Mouse (Mus musculus) ES-E14 (cell line): ENCODE measurements around the gene Lhfpl3. TPM values are rescaled to one million over a fixed set of nuclear protein-coding genes. Genes with fewer than 3 reads are reported as not detected.

Source experiments
- DNase-seq: peaks from one replicate; pipeline ENCODE4 v3.0.0-alpha.2; 2013; ENCODE audit warnings: low read depth, low spot score
- H3K27ac ChIP-seq: 2 replicates; pipeline ENCODE4 v1.5.1; 2012; ENCODE audit warnings: low read depth, mild to moderate bottlenecking, low read length, moderate library complexity, mixed read lengths; ENCODE audit not compliant: poor library complexity, insufficient read depth, severe bottlenecking
- H3K36me3 ChIP-seq: 2 replicates; pipeline ENCODE4 v1.6.1; 2012; ENCODE audit warnings: mild to moderate bottlenecking, low read length, moderate library complexity, mixed read lengths; ENCODE audit not compliant: control insufficient read depth, poor library complexity, insufficient read depth, severe bottlenecking
- H3K4me1 ChIP-seq, 2 experiments: fragments of 150-350 bp in 1 of 2; sonication (generic) in 1 of 2; 2 replicates each; pipeline ENCODE4 v1.6.1; 2012; ENCODE audit warnings: low read length in 2 of 2, mild to moderate bottlenecking in 1 of 2, mixed read lengths in 1 of 2; ENCODE audit not compliant: control insufficient read depth in 2 of 2, insufficient read depth in 2 of 2, poor library complexity in 1 of 2
- H3K4me3 ChIP-seq, 2 experiments: fragments of 150-350 bp in 1 of 2; sonication (generic) in 1 of 2; 2 replicates each; pipeline ENCODE4 v1.5.1; 2012; ENCODE audit warnings: low read length in 2 of 2, low read depth in 1 of 2, mild to moderate bottlenecking in 1 of 2, mixed read lengths in 1 of 2; ENCODE audit not compliant: insufficient read depth in 1 of 2, poor library complexity in 1 of 2, severe bottlenecking in 1 of 2
- H3K9ac ChIP-seq: 2 replicates; pipeline ENCODE4 v1.6.1; 2012; ENCODE audit warnings: low read depth, mild to moderate bottlenecking, low read length, mixed read lengths; ENCODE audit not compliant: poor library complexity, insufficient read depth, severe bottlenecking
- H3K9me3 ChIP-seq: fragments of 150-350 bp; sonication (generic); 2 replicates; pipeline ENCODE4 v1.6.1; 2012; ENCODE audit warnings: low read depth, mild to moderate bottlenecking, low read length; ENCODE audit not compliant: control insufficient read depth, insufficient read depth
- CHD2 ChIP-seq: IDR thresholded peaks from 2 replicates; pipeline ENCODE4 v1.6.1; 2014; ENCODE audit warnings: mild to moderate bottlenecking, low read depth, low read length, inconsistent platforms
- HCFC1 ChIP-seq: IDR thresholded peaks from 2 replicates; pipeline ENCODE4 v1.6.1; 2012; ENCODE audit warnings: low read length, inconsistent platforms, borderline replicate concordance; ENCODE audit not compliant: insufficient read depth
- MAFK ChIP-seq: IDR thresholded peaks from 2 replicates; pipeline ENCODE4 v1.6.1; 2014; ENCODE audit warnings: mild to moderate bottlenecking, low read depth, low read length, inconsistent platforms; ENCODE audit not compliant: insufficient read depth
- ZC3H11A ChIP-seq: IDR thresholded peaks from 2 replicates; pipeline ENCODE4 v1.6.1; 2012; ENCODE audit warnings: low read depth, mild to moderate bottlenecking, inconsistent platforms, low read length, borderline replicate concordance
- ZNF384 ChIP-seq: IDR thresholded peaks from 2 replicates; pipeline ENCODE4 v1.6.1; 2012; ENCODE audit warnings: low read depth, low read length, inconsistent platforms
- in situ Hi-C, 2 experiments: fragments of 600-800 bp; cut with MboI; formaldehyde crosslinking; loops; one replicate each; pipeline ENCODE4 v1.15.1; 2025; ENCODE audit warnings: low sequenced_read_pairs in 2 of 2, inconsistent platforms in 1 of 2; ENCODE audit not compliant: unreplicated experiment in 2 of 2
- total RNA-seq: library from RNA; depleted of rRNA; stranded (reverse); fragments of 300-350 nt; gene quantifications from 2 replicates; pipeline ENCODE4 v1.2.3, GENCODE M21; 2012

Gene Lhfpl3
- total RNA-seq, 1 experiment: not detected

- Histone ChIP-seq H3K27ac (no peak overlapping the region), H3K4me1 (peaks cover 0 to 2% of the 10 kb centered on the region in 2 experiments; a peak in 1 of 4 replicates), H3K9ac (peak overlapping the region; percentile 6; the same call in 1 of the 2 replicates), H3K9me3 (no peaks in the 10 kb centered on the region), H3K4me3 (peak overlapping the region; percentile 4 to 44; a peak in 3 of 4 replicates), H3K36me3 (no peaks in the 10 kb centered on the region)
- TF ChIP-seq ZC3H11A: no peak
- TF ChIP-seq MAFK: no peak
- TF ChIP-seq ZNF384: no peak
- TF ChIP-seq HCFC1: no peak
- TF ChIP-seq CHD2: no peak
- in situ Hi-C loops: no loop called here
- peak; percentile 24 for DNase-seq
These were observed 105.7 kb downstream of the Lhfpl3 start for GRCm38 (mm10) chr5:22851572-22851971.

- TF ChIP-seq ZNF384 (no peak), MAFK (no peak), HCFC1 (no peak), ZC3H11A (no peak), CHD2 (no peak)
- no peak overlapping the region for H3K4me3 ChIP-seq
- H3K4me1 ChIP-seq: peaks cover 0 to 2% of the 10 kb centered on the region in 2 experiments; a peak in 1 of 4 replicates
- in situ Hi-C loops: no loop called here
- no peak for DNase-seq
- H3K36me3 ChIP-seq: no peaks in the 10 kb centered on the region
- no peak overlapping the region for H3K27ac ChIP-seq
- no peak overlapping the region for H3K9ac ChIP-seq
- H3K9me3 ChIP-seq: no peaks in the 10 kb centered on the region
These were observed 107.6 kb downstream of the Lhfpl3 start for GRCm38 (mm10) chr5:22853503-22853902.

- Histone ChIP-seq H3K9me3 (no peaks in the 10 kb centered on the region), H3K27ac (no peak overlapping the region), H3K9ac (no peak overlapping the region), H3K4me1 (no peaks in the 10 kb centered on the region), H3K4me3 (no peak overlapping the region), H3K36me3 (no peaks in the 10 kb centered on the region)
- DNase-seq: no peak
- in situ Hi-C loops: no loop called here
- TF ChIP-seq HCFC1 (no peak), ZC3H11A (no peak), MAFK (no peak), CHD2 (no peak), ZNF384 (no peak)
These were observed 110.6 kb downstream of the Lhfpl3 start for GRCm38 (mm10) chr5:22856480-22856879.

- H3K9ac ChIP-seq: no peak overlapping the region
- H3K27ac ChIP-seq: no peak overlapping the region
- peak; percentile 42 for DNase-seq
- no peaks in the 10 kb centered on the region for H3K9me3 ChIP-seq
- TF ChIP-seq ZC3H11A (0 out of 2 replicates have a peak, but pooled peaks have one; percentile 28), ZNF384 (no peak)
- no peaks in the 10 kb centered on the region for H3K4me1 ChIP-seq
- H3K4me3 ChIP-seq: no peak overlapping the region
- no peaks in the 10 kb centered on the region for H3K36me3 ChIP-seq
- in situ Hi-C loops: no loop called here
These were observed 115.5 kb downstream of the Lhfpl3 start for GRCm38 (mm10) chr5:22861399-22861798.

DNA sequence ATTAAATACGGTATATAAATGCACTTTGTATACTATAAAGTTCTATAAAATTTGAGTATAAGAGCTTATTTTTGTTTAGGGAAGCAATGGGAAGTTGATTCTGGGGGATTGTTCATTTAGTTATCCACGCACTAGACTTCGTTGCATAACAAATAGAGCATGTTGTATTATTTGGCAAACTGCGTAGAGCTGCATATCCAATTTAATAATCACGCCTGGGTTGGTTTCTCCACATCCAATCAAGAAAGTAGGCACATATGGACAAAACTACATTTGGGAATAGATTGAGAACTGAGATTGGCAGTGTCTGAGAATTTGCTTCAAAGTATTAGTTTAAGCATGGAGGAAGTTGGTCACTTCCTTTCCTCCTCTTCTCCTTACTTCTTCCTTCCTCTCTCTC is 123.2 kb downstream of the Lhfpl3 start:
- Histone ChIP-seq H3K4me3 (no peak overlapping the region), H3K9ac (no peak overlapping the region), H3K4me1 (no peaks in the 10 kb centered on the region), H3K27ac (no peak overlapping the region), H3K9me3 (no peaks in the 10 kb centered on the region), H3K36me3 (no peaks in the 10 kb centered on the region)
- no peak for DNase-seq
- TF ChIP-seq CHD2 (no peak), ZC3H11A (no peak), HCFC1 (no peak), ZNF384 (no peak), MAFK (no peak)
- in situ Hi-C loops: no loop called here
